Mouse (Mus musculus) 3134 (cell line): ENCODE measurements around the gene Spef1.
"Not testable (repeated sequence)": the region's sequence is repeated elsewhere in the genome, so short reads cannot be mapped to it uniquely, and the experiment has no call there.

Source experiments
- DNase-seq: peaks from one replicate; pipeline ENCODE4 v3.0.0-alpha.2; 2011; ENCODE audit warnings: low spot score; ENCODE audit not compliant: insufficient read length; ENCODE audit errors: extremely low read depth

Spef1 gene

DNA sequence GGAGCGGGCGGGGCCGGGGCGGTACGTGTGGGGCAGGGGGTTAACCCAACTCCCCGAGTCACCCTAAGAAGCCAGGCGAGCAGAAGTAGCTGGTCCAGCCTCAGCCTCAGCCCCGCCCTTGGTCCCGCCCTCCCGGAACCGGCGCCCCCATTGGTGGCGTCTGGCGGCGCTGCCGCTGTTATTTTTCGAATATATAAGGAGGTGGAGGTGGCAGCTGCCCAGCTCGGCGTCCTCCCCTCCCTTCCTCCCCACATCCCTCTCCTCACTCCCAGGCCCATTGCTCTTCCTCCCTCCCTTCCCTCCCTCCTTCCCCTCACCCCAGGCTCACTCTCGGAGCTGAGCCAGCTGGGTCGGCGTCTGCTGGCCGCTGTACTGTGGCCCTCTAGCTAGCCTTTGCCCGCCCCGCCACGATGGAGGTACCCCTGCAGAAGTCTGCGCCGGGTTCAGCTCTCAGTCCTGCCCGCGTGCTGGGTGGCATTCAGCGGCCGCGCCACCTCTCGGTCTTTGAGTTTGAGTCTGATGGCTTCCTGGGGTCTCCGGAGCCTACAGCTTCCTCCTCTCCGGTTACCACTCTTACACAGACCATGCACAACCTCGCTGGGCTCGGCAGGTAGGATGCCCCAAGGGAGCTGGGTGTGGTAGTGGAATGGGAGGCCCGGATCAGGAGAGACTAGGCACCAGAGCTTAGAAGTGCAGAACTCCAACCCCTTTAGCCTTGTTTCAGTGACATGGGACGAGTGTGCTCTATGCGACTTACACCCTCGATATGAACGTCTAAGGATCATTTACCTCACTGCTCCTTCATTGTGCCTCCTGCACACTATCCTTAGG lies at the start of gene Spef1, which contains the start of gene Cdc25b:
Gene Spef1 (minus strand): TSS at position 512 of the 831 bp plus-strand sequence.
Gene Cdc25b (plus strand): TSS at position 179 of the 831 bp plus-strand sequence.
- peak; percentile 98 for DNase-seq

DNA sequence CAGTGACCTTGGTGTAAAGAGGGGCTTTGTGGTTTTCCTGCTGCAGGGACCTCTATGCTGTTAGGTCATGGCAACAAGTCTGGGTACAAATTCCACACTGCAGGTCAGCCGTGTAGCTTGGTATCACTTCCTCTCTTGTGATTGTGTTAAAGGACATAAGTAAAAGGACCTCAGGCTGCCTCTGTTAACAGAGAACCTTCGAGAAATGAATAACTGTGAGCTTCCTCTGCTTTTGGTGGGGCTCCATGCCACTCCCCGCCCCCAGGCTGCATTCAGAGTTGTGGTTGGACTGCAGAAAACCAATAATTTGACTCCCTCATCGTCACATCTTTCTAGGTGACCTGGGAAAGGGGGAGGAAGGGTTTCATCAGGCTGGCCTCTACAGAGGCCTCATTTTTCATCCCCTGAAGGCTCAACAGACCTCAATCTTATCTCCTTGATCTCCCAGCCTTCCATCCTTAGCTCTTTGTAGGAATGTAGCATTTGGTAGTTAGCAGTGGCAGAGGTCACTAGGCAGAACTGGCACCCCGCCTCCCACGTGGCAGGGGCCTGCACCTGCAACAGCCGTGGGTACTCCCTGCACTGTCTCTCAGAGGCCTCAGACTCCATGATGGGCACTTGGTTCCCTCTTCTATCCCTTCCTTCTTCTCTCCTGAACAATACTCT lies 48.0 kb upstream of the Spef1 start:
- DNase-seq, result peak; percentile 40

DNA sequence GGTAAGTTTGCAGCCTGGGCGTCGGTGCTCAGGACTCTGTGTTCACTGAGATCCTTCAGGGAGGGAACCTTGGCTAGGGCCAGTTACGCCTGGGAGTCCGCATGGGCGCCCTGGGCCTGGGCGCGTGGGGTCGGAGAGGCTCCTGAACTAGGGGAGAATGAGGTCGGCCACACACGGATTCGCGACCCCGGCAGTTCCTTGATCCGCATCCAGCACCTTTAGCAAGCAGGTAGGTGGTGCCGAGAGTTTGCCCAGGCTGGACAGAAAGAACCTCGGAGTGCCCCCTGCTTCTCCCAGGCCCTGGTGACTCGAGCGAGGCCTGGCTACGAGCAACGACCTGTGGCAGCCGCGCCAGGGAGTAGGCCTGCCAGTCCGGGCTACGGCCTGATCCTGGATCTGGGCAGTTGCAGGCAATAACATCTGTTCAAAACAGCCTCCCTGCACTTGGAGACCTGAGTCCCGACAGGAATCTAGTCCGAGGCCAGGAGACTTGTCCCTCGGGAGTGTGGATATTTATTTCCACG lies 47.1 kb upstream of the Spef1 start:
- DNase-seq, result no peak

DNA sequence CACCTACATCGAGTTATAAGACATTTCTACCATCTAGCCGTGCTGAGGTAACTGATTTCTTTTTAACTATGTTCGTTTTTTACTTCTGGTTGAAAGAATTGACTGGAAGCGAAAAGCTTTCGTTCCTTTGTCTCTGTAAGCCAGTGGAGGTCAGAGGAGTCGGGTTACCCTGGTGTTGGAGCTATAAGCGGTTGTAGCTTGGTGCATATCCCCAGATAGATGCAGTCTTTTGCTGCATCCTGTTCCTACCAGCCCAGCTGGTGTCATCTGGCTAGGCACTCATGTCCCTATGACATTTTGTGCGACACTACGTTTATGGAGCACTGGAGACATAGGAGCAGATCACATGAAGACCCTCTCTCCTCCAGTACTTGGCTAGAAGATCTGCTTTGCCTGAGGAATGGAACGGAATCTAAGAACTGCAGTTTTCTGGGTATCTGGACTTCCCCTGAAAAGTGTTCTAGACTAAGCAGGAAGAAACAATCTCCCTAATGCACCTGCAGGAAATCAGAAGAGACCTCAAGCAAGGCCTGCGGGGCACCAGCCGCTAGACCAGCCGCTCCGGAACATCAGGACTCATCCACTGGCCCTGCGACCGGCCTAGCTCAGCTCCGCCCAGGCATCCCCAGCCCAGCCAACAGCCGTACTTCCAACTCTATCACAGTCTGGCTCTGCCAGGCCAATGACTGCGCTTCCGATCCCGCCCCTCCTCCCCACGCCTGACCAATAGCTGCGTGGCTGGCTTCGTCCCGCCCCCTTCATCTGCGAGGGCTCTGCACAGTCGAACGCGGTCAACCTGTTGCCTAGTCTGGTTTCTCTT lies 46.4 kb upstream of the Spef1 start, which contains the start of gene Mavs:
Gene Mavs (plus strand): TSS at position 757 of the 820 bp plus-strand sequence.
- DNase-seq, result peak; percentile 97

DNA sequence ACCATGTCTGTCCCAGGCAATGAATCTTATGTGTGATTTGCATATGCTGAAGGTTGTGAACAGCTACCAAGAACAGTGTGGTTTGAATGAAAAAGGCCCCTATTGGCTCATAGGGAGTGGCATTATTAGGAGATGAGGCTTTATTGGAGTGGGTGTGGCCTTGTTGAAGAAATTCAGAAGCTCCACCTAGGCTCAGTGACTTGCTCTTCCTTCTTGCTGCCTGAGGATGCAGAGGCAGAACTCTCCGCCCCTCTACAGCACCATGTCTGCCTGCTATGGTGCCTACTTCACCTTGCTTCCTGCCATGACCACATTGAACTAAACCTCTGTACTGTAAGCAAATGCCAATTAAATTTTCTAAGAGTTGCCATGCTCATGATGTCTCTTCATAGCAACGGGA lies 45.5 kb upstream of the Spef1 start:
- DNase-seq, result no peak

DNA sequence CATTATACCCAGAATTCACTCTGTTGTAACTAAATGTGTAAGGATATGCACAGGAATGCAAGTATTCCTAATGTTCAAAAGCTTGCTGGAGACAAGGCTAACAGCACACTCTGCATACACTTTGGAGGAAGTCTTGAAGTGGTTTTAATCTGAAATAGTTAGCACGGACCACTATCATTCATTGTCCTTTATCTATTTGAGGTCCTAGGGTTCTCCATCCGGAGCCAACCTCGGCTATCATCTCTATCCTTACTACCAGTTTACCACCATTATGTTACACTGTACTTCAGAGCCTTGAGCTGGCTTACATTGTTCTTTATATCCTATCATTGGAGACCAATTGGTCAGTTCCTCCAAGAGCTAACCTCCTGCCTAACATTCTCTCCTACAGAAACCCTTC lies 40.2 kb upstream of the Spef1 start:
- DNase-seq, result no peak

DNA sequence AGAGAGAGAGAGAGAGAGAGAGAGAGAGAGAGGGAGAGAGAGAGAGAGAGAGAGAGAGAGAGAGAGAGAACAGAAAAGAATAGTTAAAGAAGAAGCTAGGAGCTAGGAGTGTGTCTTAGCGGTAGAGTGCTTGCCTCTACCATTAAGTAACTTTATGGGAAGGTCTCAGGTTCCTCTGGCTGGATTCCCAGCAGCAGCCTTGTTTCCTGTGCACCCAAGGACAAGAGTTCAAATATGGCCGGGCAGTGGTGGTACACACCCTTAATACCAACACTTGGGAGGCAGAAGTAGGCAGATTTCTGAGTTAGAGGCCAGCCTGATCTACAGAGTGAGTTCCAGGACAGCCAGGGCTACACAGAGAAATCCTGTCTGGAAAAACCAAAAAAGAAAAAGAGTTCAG lies 39.6 kb upstream of the Spef1 start:
- not testable (repeated sequence) for DNase-seq

DNA sequence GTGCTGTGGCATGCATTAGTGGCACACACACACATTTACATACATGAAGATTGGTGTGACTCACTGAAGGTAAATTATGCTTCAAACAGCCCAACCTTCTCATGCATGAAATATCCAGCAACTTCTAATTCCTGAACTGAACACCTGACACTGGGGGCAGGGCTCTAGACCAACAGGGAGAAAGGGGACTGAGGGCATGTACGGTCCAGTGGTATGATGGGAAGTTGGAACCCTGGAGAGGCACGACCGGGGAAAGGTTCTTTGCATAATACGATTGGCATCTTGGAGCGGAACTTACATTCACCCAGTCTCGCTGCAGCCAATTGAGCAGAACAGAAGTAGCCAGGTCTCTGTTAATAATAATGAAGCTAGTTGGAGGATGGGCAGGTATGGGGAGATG lies 38.1 kb upstream of the Spef1 start:
- no peak for DNase-seq

DNA sequence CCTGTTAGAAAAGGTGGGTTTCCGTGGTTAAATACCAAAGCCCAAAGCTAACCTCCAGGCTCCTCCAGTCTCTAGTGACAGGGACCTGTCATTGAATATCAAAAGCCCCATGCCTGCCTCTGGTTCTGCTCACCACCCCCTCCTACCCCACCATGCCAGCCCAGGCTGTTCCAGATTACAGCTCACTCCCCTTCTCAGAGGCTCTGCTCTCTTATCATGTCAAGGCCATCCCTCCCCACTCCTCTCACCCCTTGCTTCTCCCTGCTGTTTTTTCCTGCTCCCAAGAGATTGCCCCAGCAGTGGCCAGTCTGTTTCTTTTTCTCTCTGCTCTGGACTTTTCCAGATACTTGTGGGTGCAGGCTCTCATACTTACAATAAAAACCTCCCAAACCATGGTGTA lies 36.5 kb upstream of the Spef1 start:
- no peak for DNase-seq

DNA sequence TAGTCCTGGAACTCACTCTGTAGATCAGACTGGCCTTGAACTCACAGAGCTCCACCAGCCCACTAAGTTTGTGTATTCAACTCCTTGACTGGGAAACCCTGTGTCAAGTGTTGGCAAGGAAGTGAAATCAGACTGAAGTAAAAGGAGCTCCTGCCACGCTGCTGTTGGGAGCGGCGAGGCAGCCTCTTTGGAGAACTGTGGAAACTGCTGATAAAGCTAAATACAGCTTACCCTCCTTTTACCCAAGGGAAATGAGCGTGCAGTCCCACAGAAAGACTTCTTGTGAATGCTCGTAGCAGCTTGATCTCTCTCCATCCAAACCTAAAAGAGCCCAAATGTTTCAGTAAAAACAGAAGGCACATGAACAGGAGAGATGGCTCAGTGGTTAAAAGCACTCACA lies 35.5 kb upstream of the Spef1 start:
- no peak for DNase-seq

DNA sequence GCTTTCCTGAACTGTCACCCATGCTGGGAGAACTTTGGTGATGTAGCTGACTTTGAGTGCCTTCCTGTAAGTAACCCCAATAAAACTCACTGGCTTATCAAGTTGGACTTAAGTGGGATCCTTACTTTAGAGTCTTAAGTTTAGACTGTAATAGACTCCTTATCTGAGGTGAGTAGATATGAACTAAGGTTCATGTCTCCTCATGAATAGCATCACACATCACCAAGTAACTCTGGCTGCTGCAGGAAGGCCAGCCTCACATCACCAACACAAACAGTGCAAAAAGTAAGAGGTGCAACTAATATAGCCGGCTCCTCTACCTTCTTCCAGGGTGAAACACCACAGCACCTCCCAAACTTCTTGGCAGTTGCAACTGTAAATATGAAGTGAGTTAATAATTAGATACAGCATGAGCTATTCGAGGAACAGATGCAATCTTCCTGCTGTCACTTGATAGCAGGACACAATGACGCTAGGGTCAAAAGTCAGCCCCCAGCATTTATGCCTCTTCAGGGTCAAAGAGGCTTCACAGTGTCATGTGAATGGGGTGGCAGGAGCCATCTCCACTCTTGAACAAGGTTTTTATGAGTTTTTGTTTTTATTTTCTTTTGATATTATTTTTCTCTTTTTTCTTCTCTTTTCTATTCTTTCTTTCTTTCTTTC lies 34.9 kb upstream of the Spef1 start:
- no peak for DNase-seq

DNA sequence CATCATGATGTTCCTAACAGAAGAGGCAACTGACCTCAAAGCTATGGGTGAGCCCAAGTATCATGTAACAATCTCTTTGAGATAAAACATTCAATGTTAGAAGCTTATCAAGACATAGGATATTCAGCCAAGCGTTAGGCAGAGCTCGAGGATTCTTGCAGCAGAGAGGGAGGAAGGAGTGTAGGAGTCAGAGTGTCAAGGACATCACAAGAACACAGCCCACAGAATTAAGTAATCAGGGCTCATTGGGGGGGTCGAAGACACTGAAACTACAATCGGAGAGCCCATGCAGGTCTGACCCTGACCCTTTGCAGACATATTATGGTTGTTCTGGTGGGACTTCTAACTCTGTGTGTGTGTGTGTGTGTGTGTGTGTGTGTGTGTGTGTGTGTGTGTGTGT lies 32.9 kb upstream of the Spef1 start:
- DNase-seq, result no peak

DNA sequence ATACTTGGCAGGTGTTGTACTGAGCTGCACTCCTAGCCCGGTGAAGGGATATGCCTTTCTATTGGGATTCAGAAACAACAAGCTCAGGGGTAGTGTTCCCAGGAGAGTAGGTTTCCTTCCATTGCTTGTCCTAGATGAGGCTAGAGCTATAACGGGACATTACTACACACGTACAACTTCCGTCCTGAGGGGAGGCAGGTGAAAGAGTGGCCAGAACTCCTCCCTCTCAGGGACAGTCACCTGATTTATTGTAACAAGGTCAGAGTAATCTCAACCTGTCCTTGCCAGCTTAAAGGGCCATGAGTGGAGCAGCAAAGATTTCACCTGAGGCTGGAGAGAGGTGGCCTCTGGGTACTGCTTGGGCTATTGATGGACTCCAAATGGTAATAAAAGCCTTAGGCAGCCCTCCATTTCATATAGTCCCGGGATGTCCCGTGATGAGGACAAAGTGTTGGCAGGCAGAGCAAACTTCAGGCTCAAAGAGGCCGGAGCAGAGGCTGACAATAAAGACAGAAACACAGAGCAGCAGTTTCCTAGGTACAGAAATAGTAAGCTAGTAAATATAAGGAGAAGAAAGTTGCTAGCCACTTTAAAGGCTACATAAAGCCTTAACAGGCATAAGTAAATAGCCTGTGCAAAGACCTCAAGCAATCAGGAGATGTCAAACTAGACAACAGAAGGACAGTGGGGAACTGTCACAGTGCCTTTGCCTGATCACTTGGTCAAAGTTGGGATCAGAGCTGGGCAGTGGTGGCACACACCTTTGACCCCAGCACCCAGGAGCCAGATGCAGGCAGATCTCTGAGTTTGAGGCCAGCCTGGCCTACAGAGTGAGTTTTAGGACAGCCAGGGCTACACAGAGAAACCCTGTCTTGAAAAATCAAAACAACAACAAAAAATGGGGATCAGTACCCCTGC lies 29.1 kb upstream of the Spef1 start:
- DNase-seq, result no peak

DNA sequence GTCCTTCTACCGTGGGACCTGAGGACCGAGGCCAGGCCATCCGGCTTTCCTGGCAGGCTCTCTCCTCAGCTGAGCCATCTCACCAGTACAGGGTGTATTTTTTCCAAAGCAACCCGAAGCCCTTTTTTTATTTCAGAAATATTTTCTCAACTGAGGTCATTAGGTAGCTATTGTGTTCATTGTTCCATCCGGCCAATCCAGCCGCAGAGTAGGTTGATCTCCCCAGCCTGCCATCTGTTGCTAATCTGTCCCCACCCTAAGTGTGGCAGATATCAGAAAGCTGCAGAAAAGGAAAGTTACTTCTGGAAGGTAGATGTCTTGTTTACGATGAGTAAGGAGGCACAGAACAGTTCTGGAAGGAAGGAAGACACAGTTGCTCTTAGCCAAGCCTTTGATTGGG lies 26.7 kb upstream of the Spef1 start:
- DNase-seq, result no peak

DNA sequence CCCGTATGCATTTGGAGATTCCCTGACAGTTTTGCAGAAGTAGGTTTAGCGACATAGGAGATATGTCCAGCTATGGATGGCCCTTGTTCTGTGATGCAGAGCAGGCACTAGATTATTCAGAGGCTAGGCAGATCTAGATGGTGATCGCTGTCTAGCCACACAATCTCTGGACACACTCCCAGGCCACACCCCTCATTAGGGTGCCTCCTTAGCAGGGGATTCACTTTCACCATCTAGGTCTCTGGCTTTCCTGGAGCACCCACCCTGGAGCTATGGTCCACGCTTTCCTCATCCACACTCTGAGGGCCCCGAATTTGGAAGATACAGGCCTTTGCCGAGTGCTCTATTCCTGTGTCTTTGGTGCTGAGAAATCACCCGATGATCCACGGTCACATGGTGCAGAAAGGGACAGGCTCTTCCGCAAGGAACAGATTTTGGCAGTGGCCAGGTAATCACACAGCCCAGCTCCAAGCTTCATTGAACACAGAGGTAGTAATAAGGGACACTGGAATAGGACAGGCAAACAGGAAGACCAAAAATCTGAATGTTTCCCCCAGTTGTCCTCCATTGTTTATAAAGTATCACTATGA lies 24.0 kb upstream of the Spef1 start:
- DNase-seq, result no peak

DNA sequence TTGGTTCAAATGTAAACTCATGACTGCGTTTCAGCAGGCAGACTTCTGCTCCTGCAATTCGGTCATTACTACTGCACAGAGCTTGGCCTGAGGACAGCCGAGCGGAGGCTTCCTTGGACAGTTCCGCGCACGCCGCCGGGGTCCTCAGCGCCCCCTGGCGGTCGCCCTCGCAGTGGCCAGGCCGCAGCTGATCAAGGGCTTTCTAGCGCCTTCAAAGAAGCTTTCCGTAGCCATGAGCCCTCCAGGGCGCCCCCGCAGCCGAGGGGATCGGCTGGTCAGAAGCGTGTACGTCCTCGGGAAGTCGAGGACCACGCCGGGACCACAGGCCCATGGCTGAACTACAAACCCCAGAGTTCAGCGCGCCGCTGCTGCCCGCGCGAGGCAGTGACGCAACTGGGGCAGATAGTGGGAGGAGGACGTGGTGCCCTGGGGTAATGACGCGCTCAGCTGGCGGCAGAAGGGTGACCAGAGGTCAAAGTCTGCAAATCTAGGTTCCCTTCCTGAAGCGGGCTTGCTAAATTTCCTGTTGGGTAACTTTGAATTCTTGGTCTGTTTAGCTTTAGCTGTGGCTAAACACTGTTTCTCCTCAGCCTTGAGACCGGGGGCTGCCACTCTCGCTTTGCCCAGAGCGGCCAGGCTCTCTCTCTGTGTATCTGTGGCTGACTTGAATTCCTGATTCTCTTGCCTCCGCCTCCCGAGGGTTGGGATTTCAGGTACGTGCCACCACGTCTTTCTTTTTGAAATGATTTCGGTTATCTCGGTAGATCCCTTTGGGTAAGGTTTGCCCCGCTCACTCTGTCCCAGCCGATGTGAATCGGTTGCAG lies 23.1 kb upstream of the Spef1 start:
- DNase-seq, result peak; percentile 97

DNA sequence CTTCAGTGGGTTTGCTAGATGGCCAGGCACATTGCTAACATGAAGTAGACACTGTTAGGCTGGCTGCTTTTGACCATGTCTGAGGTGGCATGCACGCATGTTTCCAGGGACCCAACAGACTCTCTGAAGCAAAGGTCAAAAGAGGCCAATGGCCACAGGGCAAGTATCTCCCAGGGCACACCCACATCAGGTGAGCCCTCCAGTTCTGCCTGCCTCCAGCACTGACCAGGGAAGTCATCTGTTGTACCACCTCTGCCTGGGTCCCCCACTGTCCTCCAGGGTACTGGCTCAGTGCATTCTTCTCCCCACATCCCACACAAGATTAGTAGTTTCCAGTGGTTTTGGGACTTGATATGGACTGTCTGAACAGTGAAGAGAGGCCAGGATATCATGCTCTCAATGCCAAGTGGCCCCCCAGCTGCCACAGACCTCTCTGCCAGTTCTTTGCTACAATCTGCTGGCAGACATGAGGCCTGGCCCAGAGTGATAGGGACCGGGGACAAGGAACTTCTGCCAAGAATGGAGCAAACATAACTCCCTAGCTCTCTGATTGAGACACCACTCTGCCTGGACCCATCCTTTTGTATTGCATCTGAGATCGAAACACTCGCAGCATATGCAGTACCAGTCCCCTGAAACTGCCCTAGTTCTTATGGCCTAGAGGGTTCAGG lies 22.2 kb upstream of the Spef1 start:
- DNase-seq, result no peak

DNA sequence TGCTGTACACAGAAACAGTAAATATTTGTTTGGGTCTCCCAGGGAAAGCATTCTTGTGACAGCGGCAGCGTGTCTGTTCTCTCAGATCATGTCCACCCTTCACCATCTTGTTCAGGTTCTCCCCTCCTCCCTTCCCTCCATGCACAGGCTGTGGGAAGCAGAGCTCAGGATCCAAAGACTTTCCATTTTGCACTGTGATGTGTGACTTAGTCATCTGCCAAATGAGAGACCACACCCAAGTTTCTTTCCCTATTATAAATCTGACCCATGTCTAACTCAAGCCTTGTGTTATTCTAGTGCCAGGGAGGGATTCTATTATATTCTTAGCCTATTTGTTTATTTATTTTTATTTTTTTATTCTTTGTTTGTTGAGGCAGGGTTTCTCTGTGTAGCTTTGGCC lies 21.3 kb upstream of the Spef1 start:
- peak; percentile 39 for DNase-seq
